Mouse (Mus musculus): ENCODE measurements around the gene Prdx5.

Gene Prdx5

DNA sequence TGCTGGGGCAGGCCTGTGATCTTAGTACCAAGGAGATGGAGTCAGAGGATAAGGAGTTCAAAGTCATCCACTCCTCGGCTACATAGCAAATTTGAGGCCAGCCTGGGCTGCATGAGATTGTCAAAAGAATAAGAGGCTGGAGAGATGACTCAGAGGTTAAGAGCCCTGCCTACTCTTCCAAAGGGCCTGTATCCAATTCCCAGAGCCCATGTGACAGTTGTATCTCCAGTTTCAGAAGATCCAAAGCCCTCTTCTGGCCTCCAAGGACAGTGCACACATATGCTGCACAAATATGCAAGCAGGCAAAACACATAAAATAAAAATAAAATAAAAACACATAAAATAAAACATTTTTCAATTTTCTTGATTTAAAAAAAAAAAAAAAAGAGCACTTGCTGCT lies 35.6 kb downstream of the Prdx5 start:
- DNase-seq, result no peak

- DNase-seq, result no peak
Observed at GRCm38 (mm10) chr19:6872701-6873100, 37.2 kb downstream of the Prdx5 start.

GRCm38 (mm10) chr19:6871574-6872271 lies 38.2 kb downstream of the Prdx5 start:
- peak; percentile 91 to 95 for DNase-seq

DNA sequence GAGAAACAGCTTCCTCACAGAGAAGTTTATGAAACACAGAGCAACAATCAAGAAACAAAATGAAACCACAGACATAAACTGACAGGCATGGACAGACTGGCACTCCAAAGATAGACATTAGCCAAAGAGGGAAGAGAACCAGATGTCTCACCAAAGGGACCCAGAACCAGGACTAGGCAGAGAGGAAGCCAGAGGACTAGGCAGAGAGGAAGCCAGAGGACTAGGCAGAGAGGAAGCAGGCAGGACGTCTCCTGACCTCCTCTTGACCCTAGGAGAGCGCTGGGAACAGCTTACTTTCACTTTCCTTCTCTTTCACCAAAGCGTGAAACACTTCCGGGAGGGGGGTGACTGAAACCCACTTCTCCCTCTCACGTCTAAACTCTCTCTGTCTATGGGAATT lies 40.6 kb downstream of the Prdx5 start:
- peak; percentile 73 to 75 for DNase-seq

GRCm38 (mm10) chr19:6861451-6861850 lies 48.5 kb downstream of the Prdx5 start:
- no peak for DNase-seq

DNA sequence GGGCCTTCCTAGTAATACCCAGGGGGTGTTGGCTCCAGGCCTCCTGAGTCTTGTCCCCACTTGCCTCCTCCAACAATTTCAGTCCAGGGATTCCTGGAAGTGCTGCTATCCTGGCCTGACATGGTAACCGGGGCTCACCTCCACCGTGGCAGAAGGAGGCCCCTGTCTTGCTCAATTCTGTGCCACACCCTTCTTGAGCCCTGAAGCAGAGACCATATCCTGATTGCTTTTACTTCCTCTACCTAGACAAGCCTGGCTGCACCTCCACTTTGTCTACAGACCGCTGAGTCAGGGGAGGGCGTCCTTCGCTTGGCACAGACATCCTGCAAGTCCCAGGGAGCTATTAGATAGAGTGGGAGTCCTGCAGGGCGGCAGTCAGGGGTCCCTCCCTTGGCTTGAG lies 49.2 kb downstream of the Prdx5 start:
- no peak for DNase-seq

GRCm38 (mm10) chr19:6859971-6860370 lies 49.9 kb downstream of the Prdx5 start:
- DNase-seq, result no peak

DNA sequence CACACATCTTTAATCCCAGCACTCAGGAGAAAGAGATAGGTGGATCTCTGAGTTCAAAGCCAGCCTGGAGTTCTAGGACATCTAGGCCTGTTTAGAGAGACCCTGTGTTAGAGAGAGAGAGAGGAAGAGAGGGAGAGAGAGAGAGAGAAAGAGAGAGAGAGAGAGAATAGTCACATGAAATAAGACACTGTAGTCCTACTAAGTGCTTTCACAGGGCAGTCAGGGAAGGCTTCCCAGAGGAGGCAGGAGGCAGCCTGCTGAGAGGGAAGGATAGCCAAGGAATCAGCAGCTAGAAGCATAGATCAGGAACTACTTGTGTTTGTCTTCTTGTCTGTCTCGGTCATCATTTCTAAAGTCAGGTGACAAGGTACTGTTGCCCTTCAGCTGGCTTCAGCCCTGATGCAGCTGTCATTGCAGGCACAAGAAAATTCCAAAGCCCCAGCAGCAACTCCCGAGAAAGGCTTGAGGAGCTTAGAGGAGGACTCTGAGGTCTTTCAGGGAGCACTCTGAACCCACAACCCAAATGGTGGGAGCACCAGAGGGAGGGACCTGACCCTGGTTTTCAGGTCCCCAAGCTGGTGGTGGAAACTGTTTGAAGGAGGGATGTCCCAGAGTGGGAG lies 50.8 kb downstream of the Prdx5 start:
- no peak for DNase-seq

DNA sequence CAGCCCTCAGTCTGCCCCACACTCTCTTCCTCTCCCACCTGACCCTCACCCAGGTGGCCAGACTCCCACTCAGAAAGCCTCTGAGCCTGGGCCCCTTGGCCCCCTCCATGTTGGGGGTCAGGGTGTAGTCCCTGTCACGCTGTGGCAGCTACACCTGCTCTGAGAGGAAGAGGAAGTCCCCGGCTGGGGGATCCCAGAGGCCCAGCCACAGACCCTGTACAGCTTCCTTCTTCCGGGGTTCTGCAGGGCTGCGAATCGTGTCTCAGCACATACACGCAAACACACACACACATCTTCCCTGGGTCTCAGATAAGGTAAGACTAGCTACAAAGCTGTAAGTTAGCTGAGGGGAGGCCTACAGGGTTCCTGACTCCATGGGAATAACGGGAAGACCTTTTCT lies 51.9 kb downstream of the Prdx5 start, which contains the start of gene Ccdc88b:
Gene Ccdc88b, minus strand, starts transcription at position 181 of the 400 bp plus-strand sequence.
- no peak for DNase-seq

DNA sequence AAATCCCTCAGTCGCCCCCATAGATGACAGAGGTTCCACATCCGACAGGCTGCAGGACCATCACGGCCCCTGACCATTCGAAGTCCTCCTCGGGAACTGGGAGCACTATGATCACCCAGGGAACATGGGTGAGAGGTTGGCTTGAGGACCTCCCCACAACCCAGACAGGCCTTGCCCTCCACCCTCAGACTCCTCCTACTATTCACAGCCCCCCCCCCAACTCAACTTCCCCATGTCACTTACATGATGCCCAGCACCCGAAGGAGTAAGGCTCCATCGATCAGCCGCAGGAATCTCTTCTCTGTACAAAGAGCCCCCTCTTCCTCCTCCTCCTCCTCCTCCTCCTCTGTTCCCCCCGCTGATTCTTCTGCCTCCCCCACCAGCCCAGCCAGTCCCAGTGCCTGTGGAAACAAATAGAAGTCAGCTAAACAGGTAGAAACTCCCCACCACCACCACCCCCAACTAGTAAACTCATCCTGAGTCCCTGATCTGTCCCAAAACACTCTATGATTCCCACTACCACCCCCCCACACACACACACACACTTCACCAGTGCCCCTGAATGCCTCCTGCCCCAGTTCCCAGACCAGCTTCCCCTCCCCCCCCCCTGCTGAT lies 52.4 kb downstream of the Prdx5 start:
- DNase-seq, result no peak

DNA sequence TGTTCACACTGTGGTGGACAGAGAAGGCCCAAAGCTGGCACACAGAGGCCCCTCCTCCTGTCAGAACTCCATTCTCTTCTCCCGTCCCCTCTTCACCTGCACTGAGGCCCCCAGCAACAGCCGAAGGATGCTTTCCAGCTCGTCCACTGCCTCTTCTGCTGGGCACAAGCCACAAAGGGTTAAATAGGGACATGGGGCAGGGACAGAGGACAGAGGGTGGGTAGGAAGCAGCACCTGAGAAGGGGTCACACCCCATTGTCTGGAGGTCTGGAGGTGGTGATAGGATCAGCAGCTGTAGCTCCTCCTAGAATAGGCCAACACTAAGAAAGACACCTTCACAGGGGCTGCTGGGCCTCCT lies 52.9 kb downstream of the Prdx5 start:
- DNase-seq, result no peak
